Mouse (Mus musculus) brain, embryonic 14.5 days (tissue): Measurements from ENCODE around the gene Vsig10. TPM values are rescaled to one million over a fixed set of nuclear protein-coding genes. Genes with fewer than 3 reads are reported as not detected.
"Not testable (repeated sequence)": the region's sequence is repeated elsewhere in the genome, so short reads cannot be mapped to it uniquely, and the experiment has no call there.

Experiments used
- DNase-seq: peaks from one replicate; pipeline ENCODE4 v3.0.0-alpha.2; 2011; ENCODE audit warnings: low read depth
- CTCF ChIP-seq: fragments of 200-500 bp; IDR thresholded peaks from 2 replicates; pipeline ENCODE4 v1.5.1; 2012; ENCODE audit warnings: inconsistent platforms, mild to moderate bottlenecking, moderate library complexity, borderline replicate concordance; ENCODE audit not compliant: insufficient read depth, insufficient read length; ENCODE audit errors: extremely low read depth
- POLR2A ChIP-seq: fragments of 200-500 bp; IDR thresholded peaks from 2 replicates; pipeline ENCODE4 v1.6.1; 2012; ENCODE audit warnings: mild to moderate bottlenecking, inconsistent platforms, borderline replicate concordance; ENCODE audit not compliant: poor library complexity, insufficient read depth, insufficient read length, severe bottlenecking; ENCODE audit errors: extremely low read depth
- polyA plus RNA-seq: library from polyadenylated mRNA; depleted of rRNA; stranded (reverse); fragments of >200 nt; gene quantifications from 2 replicates; pipeline ENCODE4 v1.2.3, GENCODE M21; 2012

The Vsig10 gene
- polyA plus RNA-seq, 1 experiment = 2.6 TPM

DNA sequence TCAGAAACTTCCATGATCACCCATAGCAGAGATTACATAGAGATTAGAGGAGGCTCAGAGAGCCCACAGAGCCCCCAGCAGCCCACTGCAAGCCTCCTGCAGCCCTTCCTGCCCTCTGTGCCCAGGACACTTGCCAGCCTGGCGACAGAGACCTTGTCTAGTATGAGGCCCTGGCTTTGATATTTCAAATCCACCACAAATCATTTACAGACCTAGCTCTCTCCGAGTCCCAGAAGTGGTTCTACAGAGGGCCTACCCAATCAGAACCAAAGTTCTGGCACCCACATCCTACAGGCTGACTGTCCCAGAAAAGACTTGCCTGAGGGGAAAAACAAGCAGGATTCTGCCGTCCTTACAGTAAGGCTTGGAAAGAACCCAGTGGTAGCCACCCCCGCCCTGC is 33.6 kb upstream of the Vsig10 start:
- TF ChIP-seq CTCF (no peak), POLR2A (no peak)
- no peak for DNase-seq

DNA sequence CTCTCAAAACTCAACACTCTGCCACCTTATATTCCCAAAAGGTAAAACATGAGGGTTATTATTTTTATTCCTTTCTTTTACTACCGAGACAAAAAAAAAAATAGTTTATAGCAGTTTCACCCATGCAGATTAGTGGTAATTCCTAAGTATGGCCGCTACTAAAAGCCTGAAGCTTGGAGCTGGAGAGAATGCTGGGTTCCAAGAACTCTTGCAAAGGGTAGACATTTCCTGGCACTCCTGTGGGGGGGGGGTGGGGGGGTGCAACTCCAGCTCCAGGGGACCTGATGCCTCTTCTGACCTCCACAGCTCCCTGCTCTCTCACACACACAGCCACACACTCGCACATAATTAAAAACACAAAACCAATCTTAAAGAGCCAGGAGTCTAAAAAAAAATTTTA is 32.6 kb upstream of the Vsig10 start:
- no peak for DNase-seq
- TF ChIP-seq POLR2A (no peak), CTCF (no peak)

DNA sequence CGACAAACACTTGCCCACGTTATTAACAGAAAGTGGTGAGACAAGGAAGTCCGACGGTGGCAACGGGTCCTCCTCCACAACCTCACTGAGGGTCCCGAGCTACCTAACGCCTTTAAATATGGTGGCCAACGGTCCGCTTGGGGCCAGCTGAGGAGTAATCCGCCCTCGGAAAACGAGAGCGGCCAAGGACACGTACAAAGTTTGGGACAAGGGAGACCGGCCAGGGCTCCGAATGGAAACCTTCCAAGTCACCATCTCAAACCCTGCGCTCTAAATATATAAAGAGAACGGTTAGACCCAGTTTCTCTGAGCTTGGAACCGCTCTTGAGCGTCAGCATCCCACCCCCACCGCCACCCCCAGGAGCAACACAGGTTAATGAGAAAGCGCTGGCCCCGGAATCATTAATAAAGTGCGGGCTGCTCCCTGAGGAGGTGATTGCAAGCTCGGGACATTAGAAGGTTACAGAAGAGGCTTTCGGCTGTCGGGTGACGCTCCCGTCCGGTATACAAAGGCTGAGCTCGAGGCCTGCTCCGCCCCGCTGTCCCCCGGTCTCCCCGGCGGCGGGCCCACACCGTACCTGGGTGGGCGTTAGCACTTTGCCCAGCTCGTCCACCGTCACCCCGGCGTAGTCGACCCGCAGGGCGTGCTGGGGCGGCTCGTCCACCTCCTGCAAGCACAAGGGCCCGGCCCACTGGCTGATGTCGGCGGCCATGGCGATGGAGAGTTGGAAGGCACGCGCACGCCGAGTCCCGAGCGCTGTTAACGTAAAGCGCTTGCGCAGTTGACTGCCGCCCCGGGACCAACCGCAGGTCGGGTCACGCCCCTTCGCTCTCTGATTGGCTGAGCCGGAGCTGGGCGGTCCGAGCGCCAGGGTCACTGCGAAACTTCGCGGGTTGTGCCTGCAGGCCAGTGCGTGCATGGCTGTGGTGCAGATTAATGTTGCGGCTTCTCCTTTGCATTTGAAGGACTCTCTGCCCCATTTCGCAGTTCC is 31.8 kb upstream of the Vsig10 start, which contains the start of gene Pebp1:
Pebp1 (minus strand) TSS at position 795 of the 992 bp plus-strand sequence.
- TF ChIP-seq CTCF (no peak), POLR2A (peak; percentile 43; the same call in 1 of the 2 replicates)
- DNase-seq = peak; percentile 97

DNA sequence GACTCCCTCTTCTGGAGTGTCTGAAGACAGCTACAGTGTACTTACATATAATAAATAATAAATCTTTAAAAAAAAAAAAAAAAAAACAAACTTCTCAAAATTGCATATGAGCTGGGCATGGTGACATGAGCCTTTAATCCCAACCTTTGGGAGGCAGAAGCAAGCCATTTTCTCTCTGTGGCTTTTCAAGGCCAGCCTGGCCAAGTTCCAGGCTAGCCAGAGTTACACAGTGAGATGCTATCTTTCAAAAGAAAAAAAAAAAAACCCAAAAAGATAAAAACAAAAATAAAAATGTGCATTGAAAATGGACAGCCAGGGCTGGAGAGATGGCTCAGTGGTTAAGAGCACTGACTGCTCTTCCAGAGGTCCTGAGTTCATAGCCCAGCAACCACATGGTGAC is 29.2 kb upstream of the Vsig10 start:
- no peak for DNase-seq
- no peak for TF ChIP-seq CTCF

DNA sequence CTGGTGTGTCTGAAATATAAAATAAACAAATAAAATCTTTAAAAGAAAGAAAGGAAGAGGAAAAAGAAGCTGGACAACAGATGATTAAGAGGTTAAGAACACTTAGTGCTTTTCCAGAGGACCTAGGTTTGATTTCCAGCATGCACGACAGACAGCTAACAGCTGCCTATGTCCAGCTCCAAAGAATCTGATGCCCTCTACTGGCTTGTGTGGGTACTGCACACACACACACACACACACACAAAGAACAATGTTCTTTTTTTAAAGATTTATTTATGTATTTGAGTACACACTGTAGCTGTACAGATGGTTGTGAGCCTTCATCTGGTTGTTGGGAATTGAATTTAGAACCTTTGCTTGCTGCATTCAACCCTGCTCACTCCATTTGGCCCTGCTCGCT is 28.8 kb upstream of the Vsig10 start:
- DNase-seq = no peak
- no peak for TF ChIP-seq POLR2A
- TF ChIP-seq CTCF = peak; percentile 29; the same call in 1 of the 2 replicates

DNA sequence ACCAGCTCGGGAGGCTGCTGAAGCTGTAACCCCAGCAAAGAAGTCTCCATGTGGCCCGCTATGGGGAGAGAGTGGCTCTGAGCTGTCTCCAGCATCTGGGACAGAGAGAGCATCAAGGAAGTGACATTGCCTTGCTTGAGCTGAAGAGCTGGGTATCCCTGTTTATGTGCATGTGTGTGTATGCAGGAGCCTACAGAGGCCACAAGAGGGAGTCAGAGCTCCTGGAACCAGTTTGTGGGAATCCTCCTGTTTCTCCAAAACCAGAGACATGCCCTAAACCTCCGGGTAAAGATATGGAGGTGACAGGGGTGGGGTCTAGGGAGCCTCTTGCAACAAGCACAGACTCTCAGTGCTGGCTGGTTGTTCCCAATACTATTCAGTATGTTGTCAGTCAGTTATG is 27.6 kb upstream of the Vsig10 start:
- TF ChIP-seq CTCF (no peak), POLR2A (no peak)

DNA sequence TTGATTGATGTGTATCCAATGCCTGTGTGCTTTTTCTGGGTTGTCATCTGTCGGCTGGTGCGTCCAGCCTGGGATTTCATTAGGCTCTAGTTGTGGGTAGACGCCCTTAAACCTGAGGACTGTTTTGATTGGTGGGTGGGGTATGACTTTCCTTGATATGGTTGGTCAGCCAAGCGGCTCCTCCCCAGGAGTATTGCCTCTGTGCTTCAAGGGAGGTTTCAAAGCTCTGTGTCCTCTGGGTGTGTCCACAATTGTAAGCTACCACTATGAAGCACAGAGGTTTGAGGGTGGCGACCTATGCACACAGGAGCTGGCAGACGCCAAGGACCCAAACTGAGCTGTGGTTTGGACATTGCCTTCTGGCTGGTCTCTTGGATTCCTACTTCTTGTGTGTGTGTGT is 26.3 kb upstream of the Vsig10 start:
- no peak for DNase-seq
- TF ChIP-seq CTCF (no peak), POLR2A (no peak)

More for the DNA sequence above, 27.6 kb upstream of the Vsig10 start:
- DNase-seq = no peak

DNA sequence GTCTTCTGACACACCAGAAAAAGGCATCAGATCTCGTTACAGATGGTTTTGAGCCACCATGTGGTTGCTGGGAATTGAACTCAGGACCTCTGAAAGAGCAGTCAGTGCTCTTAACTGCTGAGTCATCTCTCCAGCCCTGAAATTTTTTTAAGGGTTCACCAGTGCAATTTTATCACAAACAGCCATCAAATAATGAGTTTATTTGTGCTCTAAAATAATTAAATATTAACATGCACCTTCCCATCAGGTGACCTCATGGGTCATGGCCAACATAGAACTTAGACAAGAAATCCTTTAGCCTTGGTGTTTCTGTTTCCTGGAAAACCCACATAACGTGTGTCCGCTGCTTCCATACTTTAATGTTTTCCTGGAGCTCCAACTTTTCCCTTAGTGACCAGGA is 25.1 kb upstream of the Vsig10 start:
- DNase-seq = not testable (repeated sequence)

DNA sequence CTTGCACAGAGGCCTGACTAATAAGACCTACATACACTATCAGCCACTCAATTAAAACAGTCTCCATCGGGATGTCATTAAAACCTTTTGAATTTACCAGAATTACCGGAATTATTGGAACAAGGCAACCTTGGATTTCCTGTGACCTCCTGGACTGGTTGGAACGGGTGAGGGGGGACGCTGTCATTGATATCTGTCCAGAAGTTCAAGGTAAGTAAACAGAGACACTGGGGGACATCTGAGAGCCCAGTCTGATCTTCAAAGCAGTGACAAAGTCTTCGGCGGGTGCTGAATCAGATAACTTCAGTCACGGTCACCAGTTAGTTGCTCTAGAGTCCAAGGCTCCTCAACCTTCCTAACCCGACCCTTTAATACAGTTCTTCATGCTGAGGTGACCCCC is 23.9 kb upstream of the Vsig10 start:
- TF ChIP-seq POLR2A (no peak), CTCF (no peak)
- DNase-seq = no peak

DNA sequence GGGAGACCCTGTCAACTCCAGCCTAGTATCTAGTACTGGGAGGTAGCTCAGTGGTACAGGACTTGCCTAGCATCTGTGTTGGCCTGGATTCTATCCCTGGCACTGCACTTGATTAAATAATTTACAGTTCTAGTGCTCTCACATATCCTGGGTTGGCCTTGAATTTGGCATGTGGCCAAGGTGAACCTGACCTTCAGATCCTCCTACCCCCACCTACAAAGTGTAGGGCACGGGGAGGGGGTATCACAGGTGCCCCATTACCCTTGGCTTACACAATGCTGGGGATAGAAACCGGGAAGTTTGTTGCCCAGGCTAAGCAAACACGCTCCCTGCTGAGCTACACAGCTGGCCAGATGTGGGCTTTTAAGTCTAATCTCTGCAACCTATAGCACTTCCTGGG is 16.0 kb upstream of the Vsig10 start:
- no peak for TF ChIP-seq POLR2A
- no peak for TF ChIP-seq CTCF
- DNase-seq = no peak

DNA sequence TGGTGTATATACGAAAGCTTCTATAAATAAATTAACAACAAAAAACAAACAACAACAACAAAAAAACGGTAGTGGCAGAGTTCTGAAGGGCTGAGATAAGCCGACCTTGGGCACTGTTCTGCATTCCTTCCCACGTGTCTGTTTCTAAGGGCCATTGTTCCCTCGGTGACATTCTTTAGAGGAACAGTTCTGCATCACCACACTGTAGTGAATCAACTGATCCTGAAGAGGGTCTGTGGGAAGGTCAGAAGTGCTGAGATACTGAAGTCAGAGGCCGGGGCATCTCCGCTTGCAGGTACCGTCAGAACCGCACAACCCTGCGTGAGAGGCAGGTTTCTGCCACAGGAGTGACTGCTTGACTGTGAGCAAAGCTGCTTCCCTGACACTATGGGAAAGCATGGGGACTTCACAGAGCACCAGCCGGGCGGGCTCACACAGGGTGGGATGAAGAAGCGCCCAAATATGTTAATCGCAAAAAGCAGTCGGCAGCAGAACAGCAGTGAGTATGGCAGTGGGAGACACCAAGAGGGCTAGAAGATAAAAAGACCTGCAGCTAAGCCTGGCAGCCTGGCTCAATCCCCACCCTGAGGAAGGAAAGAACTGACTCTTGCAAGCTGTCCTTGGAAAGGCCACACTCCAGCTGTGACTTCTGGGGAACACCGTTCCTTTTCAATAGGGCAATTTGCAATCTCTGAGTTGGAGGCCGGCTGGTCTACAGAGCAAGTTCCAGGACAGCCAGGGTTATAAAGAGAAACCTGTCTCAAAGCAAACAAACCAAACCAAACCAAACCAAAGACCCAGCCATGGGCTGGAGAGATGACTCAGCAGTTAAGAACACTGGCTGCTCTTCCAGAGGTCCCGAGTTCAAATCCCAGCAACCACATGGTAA is 14.9 kb upstream of the Vsig10 start:
- TF ChIP-seq CTCF (no peak), POLR2A (no peak)
- no peak for DNase-seq

DNA sequence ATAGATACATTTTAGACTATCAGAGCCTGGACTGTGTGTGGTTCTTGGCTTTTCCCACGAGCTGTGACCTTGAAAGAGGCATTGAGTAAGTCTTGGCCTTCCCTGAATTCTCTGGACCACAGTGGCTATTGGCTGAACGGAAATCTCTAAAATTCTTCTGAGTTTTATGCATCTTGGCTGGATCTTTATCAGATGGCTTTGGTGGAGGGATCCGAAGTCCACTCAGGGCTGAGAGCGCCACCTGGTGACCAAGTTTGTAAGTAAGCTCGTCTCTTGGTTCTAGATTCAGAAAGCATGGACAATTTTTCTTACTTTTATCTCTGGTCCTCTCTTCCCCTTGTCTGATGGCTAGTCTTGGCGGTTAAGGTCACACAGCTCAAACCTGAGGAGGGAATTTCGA is 13.9 kb upstream of the Vsig10 start:
- TF ChIP-seq CTCF (peak; percentile 60; the same call in 1 of the 2 replicates), POLR2A (no peak)
- DNase-seq = peak; percentile 79

DNA sequence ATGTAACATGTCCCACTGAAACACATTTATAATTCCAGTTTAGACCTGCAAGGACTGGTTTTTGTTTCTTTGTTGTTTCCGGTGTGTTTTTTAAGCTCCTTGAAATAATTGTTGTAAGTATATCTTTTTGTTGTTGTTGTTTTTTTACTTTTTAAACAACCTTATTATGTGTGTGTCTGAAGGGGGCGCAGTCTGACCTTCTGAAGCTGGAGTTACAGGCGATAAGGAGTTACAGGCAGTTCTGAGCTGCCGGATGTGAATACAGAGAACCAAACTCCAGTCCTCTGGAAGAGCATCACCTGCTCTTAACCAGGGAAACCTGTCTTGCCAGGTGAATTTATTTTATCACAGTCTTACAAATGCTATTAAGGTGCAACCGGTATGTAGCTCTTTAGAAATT is 13.1 kb upstream of the Vsig10 start:
- no peak for DNase-seq
- no peak for TF ChIP-seq CTCF
- TF ChIP-seq POLR2A = no peak
